Mouse (Mus musculus) heart, embryonic 13.5 days (tissue): ENCODE measurements around the gene Ly6g5c. TPM values are rescaled to one million over a fixed set of nuclear protein-coding genes. Genes with fewer than 3 reads are reported as not detected.

Source experiments
- ATAC-seq: fragments of 200-750 bp; cut with Nextera tagmentation; 2 replicates; pipeline ENCODE4 v1.8.0; 2017; ENCODE audit warnings: moderate TSS enrichment; ENCODE audit not compliant: insufficient number of reproducible peaks, low FRiP score, low TSS enrichment; ENCODE audit errors: extremely low read depth
- H3K27ac ChIP-seq: fragments of 300-500 bp; sonication (generic); replicated peaks from 2 replicates; pipeline ENCODE4 v1.5.1; 2015; ENCODE audit warnings: moderate library complexity, mild to moderate bottlenecking, inconsistent platforms
- H3K27me3 ChIP-seq: fragments of 300-500 bp; sonication (generic); replicated peaks from 2 replicates; pipeline ENCODE4 v1.6.1; 2015; ENCODE audit warnings: mild to moderate bottlenecking, inconsistent platforms
- H3K36me3 ChIP-seq: fragments of 300-500 bp; sonication (generic); 2 replicates; pipeline ENCODE4 v1.6.1; 2015; ENCODE audit warnings: mild to moderate bottlenecking, inconsistent platforms
- H3K4me1 ChIP-seq: fragments of 300-500 bp; sonication (generic); 2 replicates; pipeline ENCODE4 v1.6.1; 2015; ENCODE audit warnings: inconsistent platforms
- H3K4me2 ChIP-seq: fragments of 300-500 bp; sonication (generic); 2 replicates; pipeline ENCODE4 v1.6.1; 2015; ENCODE audit warnings: inconsistent platforms, mild to moderate bottlenecking, moderate library complexity
- H3K4me3 ChIP-seq: fragments of 300-500 bp; sonication (generic); 2 replicates; pipeline ENCODE4 v1.5.1; 2015; ENCODE audit warnings: moderate library complexity, mild to moderate bottlenecking, inconsistent platforms
- H3K9ac ChIP-seq: fragments of 300-500 bp; sonication (generic); 2 replicates; pipeline ENCODE4 v1.6.1; 2015; ENCODE audit warnings: inconsistent platforms, mild to moderate bottlenecking, moderate library complexity
- H3K9me3 ChIP-seq: fragments of 300-500 bp; sonication (generic); 2 replicates; pipeline ENCODE4 v1.6.1; 2016; ENCODE audit warnings: inconsistent platforms
- WGBS: fragments of 180-500 bp; shearing (Covaris S2); methylation state at CpG from one replicate; pipeline ENCODE4 v1.1.7; 2015; ENCODE audit warnings: mixed read lengths; 5-methylcytosine and 5-hydroxymethylcytosine counted together
- polyA plus RNA-seq: library from polyadenylated mRNA; unstranded; fragments of >200 nt; fragmentation: Nextera tagmentation; extraction: Ambion mirVana; gene quantifications from 2 replicates; pipeline ENCODE4 v1.2.1, GENCODE M21; 2015

Ly6g5c gene
- polyA plus RNA-seq, 1 experiment from 2014 or later, result not detected

DNA sequence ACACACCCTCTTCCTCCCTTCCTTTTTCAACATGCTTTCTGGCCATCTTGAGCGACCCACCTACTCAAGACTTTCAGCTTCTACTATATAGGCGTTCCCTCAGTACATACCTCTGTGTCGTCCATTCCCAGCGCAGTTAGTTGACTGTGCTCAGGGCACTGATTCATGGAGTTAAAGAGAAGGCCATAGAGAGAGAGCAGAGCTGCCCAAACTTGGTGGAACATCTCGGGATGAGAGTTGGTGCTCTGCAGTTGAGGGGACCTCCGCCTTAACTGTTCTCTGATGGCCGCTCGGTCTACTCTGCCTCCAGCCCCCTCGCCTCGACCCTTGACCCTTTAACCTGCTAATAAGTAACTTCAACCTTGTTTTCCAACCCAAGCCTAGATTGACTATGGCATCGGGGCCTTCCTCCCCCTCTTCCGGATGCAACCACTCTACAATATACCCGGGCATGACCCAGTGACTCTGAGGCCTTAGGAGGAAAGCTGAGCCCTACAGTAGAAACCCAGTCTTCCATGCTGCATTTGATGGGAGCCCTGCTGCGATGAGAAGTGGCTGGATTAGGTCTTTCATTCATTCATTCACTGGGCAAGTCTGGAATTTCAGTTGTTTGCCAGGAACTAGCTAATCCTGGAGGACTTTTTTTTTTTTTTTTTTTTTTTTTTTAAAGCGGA is 23.6 kb downstream of the Ly6g5c start, which contains the start of gene Apom:
Apom (minus strand) TSS at position 551 of the 674 bp plus-strand sequence.
- no peaks in the 10 kb centered on the region for H3K9me3 ChIP-seq
- no peak for ATAC-seq
- H3K27ac ChIP-seq, result 0 out of 2 replicates have a peak within 1 kb of the TSS, but pooled peaks have one; percentile 20
- H3K4me1 ChIP-seq, result peaks cover 23% of the 10 kb centered on the region
- H3K9ac ChIP-seq, result no peak within 1 kb of the TSS
- H3K27me3 ChIP-seq, result no peaks in the 10 kb centered on the region
- H3K4me3 ChIP-seq, result no peak within 1 kb of the TSS
- no peak within 1 kb of the TSS for H3K4me2 ChIP-seq
- WGBS, result 79% methylated on average over 15 of the region's 15 CpGs
- peaks cover 29% of the 10 kb centered on the region for H3K36me3 ChIP-seq

DNA sequence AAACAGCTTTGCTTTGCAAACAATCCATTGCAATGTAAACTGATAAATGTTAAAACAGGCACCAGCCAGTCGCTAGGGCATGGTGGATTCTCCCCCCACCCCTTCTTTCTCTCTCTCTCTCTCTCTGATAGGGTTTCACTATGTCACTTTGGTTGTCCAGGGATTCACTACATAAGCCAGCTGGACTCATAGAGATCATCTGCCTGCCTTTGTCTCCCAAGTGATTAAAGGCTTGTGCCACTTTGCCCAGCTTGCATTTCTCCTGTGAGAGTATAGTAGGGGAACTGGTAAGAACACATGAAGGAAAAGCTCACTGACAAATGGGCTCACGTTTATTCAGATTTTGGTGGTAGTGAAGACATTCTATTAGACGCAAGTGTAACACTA is 24.1 kb downstream of the Ly6g5c start:
- Histone ChIP-seq H3K9ac (no peak overlapping the region), H3K9me3 (no peaks in the 10 kb centered on the region), H3K27me3 (no peaks in the 10 kb centered on the region), H3K4me1 (peaks cover 23% of the 10 kb centered on the region), H3K27ac (0 out of 2 replicates have a peak overlapping the region, but pooled peaks have one; percentile 20), H3K36me3 (peaks cover 29% of the 10 kb centered on the region), H3K4me3 (no peak overlapping the region), H3K4me2 (no peak overlapping the region)
- 60% methylated on average over 3 of the region's 3 CpGs for WGBS
- ATAC-seq, result no peak

DNA sequence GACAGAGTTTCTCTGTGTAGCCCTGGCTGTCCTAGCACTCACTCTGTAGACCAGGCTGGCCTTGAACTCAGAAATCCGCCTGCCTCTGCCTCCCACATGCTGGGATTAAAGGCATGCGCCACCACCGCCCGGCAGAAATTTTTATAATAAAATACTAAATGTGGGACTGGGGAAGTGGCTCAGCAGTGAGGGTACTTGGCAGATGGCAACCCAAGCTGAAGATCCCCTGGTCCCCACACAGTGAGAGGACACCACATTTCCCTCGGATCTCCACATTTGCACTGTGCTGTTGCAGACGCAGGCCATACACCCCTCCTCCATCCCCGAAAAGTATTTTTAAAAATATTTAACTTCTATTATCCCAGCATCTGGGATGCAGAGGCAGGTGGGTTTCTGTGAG is 25.4 kb downstream of the Ly6g5c start:
- no peaks in the 10 kb centered on the region for H3K27me3 ChIP-seq
- WGBS, result 90% methylated on average over 7 of the region's 7 CpGs
- H3K4me3 ChIP-seq, result no peak overlapping the region
- peaks cover 21% of the 10 kb centered on the region for H3K4me1 ChIP-seq
- H3K27ac ChIP-seq, result no peak overlapping the region
- H3K36me3 ChIP-seq, result peaks cover 28% of the 10 kb centered on the region
- H3K9ac ChIP-seq, result no peak overlapping the region
- H3K4me2 ChIP-seq, result no peak overlapping the region
- no peak for ATAC-seq
- H3K9me3 ChIP-seq, result no peaks in the 10 kb centered on the region

DNA sequence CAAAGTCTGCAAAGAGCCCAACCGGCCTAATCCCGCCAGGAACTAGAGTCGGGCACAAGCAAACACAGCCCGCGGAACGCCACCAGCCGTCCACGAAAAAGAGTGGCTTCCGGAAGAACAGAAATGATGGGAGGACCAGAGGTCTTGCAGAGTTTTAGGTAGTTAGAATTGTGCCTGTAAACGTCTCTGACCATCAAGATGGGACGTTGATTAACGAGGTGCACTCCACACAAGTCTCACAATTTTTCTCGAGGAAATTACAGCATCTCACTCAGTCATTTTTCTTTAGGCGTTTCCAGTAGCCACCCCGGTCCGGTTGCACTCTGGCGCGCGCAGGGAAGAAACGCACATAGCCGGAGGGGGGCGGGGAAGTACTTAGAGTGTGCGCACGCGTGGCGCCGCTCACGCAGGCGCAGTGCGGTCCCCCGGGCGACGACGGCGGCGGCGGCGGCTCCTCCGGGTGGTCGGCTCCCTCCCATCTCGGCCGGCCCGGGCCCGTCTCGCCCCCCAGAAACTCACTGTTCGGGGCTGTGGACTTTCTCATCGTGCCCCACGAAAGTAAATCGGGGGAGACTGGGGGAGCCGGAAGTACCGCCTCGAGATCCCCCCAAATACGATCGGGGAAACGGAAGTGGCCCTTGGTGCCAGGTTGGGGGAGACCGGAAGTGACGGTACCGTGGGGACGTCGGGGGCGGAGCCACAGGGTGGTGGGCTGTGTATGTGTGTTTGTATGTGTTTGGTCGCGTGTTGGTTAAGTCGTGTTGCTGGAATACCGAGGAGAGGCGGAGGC is 26.9 kb downstream of the Ly6g5c start, which contains the start of gene Bag6:
Bag6 (plus strand) TSS at position 378 of the 790 bp plus-strand sequence.
- WGBS, result under 1% methylated on average over 66 of the region's 66 CpGs
- peak within 1 kb of the TSS; percentile 96 for H3K27ac ChIP-seq
- H3K36me3 ChIP-seq, result peaks cover 29% of the 10 kb centered on the region
- H3K4me2 ChIP-seq, result peak within 1 kb of the TSS; percentile 91
- H3K4me3 ChIP-seq, result peak within 1 kb of the TSS; percentile 76
- H3K9me3 ChIP-seq, result no peaks in the 10 kb centered on the region
- peak within 1 kb of the TSS; percentile 89 for H3K9ac ChIP-seq
- no peaks in the 10 kb centered on the region for H3K27me3 ChIP-seq
- peaks cover 20% of the 10 kb centered on the region for H3K4me1 ChIP-seq
- ATAC-seq, result peak; percentile 88

DNA sequence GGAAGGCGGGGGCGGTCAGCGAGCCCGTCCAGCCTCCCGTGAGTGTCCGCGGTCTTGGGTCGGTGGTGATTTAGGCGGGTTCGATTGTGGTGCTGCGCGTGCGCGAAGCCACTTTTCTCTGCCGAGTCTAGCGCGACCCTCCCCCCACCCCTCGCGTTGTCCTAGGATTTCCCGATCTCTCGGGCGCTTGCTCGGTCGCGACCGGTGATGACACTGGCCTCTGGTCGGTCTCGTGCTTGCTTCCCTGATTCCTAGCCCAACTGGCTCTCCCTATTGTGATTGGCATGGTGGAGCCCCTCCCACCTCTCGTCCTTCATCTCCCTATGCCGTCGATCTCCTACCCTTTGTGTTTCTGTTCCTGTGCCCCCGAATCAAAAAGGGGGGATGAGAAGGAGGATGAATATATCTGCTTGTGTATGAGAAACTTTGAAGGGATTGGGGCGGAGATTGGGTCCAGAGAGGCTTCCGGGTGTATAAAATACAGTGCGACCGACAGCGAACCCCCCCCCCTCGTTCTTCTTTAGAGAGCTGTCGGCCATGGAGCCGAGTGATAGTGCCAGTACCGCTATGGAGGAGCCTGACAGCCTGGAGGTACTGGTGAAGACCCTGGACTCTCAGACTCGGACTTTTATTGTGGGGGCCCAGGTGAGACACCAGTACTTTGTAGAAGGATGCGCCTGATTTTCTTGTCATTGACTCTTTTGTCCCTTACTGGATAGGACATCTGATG is 27.7 kb downstream of the Ly6g5c start:
- Histone ChIP-seq H3K27me3 (no peaks in the 10 kb centered on the region), H3K4me2 (peak overlapping the region; percentile 91), H3K36me3 (peaks cover 30% of the 10 kb centered on the region), H3K9me3 (no peaks in the 10 kb centered on the region), H3K4me3 (peak overlapping the region; percentile 76), H3K27ac (peak overlapping the region; percentile 96), H3K9ac (peak overlapping the region; percentile 89), H3K4me1 (peaks cover 20% of the 10 kb centered on the region)
- ATAC-seq, result peak; percentile 55
- under 1% methylated on average over 43 of the region's 43 CpGs for WGBS

DNA sequence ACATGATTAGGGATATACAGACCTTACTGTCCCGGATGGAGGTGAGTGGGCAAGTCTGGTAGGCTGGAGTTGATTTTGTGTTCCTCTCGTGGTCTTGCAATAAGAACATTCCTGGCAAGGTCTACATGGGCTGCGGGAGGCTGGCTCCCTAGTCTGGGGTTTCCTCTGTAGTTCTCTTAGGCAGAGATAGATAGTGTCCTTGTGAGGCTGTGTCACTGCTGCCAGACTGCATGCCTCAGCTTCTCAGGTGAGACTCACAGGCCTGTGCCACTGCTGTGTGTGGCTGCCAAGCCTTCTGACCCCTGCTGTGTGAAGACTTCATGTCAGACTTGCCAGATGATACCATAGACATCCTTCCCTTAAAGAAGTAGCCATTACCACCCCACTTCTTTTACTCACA is 31.2 kb downstream of the Ly6g5c start:
- no peaks in the 10 kb centered on the region for H3K27me3 ChIP-seq
- no peak overlapping the region for H3K4me2 ChIP-seq
- H3K27ac ChIP-seq, result no peak overlapping the region
- WGBS, result 91% methylated on average over 3 of the region's 3 CpGs
- H3K36me3 ChIP-seq, result peaks cover 65% of the 10 kb centered on the region
- ATAC-seq, result no peak
- no peak overlapping the region for H3K4me3 ChIP-seq
- H3K9me3 ChIP-seq, result no peaks in the 10 kb centered on the region
- H3K9ac ChIP-seq, result no peak overlapping the region
- peaks cover 20% of the 10 kb centered on the region for H3K4me1 ChIP-seq

DNA sequence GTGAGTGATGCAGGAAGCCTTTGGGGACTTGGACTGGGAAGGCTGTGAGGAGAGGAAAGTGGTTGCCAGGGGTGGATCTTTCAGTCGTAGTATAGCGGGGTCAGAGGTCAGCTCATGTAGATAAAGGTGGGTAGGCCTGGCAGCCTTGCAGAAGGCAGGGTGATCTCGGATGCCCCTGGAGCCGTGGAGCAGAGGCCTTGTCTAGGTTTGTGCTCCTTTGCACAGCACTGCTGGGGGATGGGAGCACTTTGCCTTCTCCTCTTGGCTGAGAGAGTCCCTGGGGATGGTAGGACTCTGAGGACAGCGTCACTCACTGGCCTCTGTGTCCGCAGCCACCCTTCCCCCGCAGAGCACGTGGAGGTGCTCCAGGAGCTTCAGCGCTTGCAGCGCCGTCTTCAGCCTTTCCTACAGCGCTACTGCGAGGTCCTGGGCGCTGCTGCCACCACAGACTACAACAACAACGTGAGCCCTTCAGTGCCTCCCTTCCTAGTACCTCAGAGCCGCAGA is 32.5 kb downstream of the Ly6g5c start:
- no peak overlapping the region for H3K4me2 ChIP-seq
- H3K9ac ChIP-seq, result no peak overlapping the region
- peaks cover 78% of the 10 kb centered on the region for H3K36me3 ChIP-seq
- WGBS, result 75% methylated on average over 16 of the region's 16 CpGs
- peaks cover 20% of the 10 kb centered on the region for H3K4me1 ChIP-seq
- no peaks in the 10 kb centered on the region for H3K9me3 ChIP-seq
- H3K27me3 ChIP-seq, result no peaks in the 10 kb centered on the region
- ATAC-seq, result no peak
- no peak overlapping the region for H3K27ac ChIP-seq
- H3K4me3 ChIP-seq, result no peak overlapping the region

DNA sequence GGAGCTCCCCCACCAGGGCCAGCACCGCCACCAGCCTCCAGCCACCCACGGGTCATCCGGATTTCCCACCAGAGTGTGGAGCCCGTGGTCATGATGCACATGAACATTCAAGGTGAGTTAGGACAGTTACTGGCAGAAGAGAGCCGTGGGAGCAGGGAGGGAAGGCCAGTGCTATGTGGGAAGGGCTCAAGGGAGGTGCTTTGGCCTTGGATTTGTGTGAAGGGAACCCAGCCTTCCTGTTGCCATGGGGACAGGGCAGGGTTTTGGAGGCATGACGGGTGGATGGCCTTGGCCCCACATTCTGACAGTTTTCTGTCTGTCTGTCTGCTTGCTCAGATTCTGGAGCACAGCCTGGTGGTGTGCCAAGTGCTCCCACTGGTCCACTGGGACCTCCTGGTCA is 33.9 kb downstream of the Ly6g5c start:
- ATAC-seq, result no peak
- Histone ChIP-seq H3K9ac (no peak overlapping the region), H3K9me3 (no peaks in the 10 kb centered on the region), H3K27ac (no peak overlapping the region), H3K4me1 (peaks cover 10% of the 10 kb centered on the region), H3K4me3 (no peak overlapping the region), H3K36me3 (peaks cover 92% of the 10 kb centered on the region), H3K4me2 (no peak overlapping the region), H3K27me3 (no peaks in the 10 kb centered on the region)
- 90% methylated on average over 6 of the region's 6 CpGs for WGBS

DNA sequence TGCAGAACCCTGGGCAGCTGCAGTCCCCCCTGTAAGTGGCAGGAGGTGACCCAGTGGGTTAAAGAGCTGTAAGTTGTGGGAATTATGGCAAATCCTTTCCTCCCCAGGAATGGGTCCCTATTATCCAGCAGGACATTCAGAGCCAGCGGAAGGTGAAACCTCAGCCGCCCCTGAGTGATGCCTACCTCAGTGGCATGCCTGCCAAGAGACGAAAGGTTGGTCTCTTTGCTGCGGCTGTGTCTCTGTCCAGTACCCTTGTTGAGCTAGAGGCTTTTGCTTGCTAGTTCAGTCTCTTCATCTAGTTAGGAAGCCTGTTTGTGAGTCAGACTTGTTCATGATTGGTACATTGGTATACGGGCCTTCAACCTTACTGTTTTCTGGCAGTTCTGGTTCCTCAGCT is 38.1 kb downstream of the Ly6g5c start:
- no peak overlapping the region for H3K27ac ChIP-seq
- WGBS, result 86% methylated on average over 5 of the region's 5 CpGs
- H3K27me3 ChIP-seq, result no peaks in the 10 kb centered on the region

DNA sequence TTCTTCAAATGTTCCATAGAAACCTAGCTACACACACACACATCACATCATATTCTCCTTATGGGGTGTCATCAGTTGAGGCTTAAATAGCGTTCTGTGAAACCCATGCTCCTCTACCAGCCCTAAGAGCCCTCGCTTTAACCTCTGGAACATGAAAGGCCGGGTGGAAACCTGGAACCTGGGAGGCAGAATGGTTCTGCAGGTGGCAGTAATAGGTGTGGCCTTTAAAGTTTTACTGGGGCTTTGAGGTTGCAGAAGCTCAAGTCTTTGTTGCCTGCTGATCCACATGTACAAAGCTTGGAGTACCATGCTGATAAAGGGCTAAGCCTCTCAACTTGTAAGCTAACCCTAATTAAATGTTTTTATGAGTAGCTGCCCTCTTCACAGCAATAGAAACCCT is 39.3 kb downstream of the Ly6g5c start:
- no peak overlapping the region for H3K4me3 ChIP-seq
- no peak overlapping the region for H3K9ac ChIP-seq
- no peaks in the 10 kb centered on the region for H3K27me3 ChIP-seq
- H3K9me3 ChIP-seq, result no peaks in the 10 kb centered on the region
- ATAC-seq, result no peak
- 58% methylated on average over 3 of the region's 3 CpGs for WGBS
- 0 out of 2 replicates have a peak overlapping the region, but pooled peaks have one; percentile 5 for H3K27ac ChIP-seq
- H3K36me3 ChIP-seq, result peaks cover 99% of the 10 kb centered on the region
- no peak overlapping the region for H3K4me2 ChIP-seq
- no peaks in the 10 kb centered on the region for H3K4me1 ChIP-seq

More for the DNA sequence above, 38.1 kb downstream of the Ly6g5c start:
- H3K9ac ChIP-seq, result no peak overlapping the region
- no peak overlapping the region for H3K4me2 ChIP-seq
- peaks cover 99% of the 10 kb centered on the region for H3K36me3 ChIP-seq
- H3K9me3 ChIP-seq, result no peaks in the 10 kb centered on the region
- no peak overlapping the region for H3K4me3 ChIP-seq
- H3K4me1 ChIP-seq, result no peaks in the 10 kb centered on the region
- no peak for ATAC-seq
